ENCODE assay signal across 7 mouse cellular contexts in the genomic region with DNA sequence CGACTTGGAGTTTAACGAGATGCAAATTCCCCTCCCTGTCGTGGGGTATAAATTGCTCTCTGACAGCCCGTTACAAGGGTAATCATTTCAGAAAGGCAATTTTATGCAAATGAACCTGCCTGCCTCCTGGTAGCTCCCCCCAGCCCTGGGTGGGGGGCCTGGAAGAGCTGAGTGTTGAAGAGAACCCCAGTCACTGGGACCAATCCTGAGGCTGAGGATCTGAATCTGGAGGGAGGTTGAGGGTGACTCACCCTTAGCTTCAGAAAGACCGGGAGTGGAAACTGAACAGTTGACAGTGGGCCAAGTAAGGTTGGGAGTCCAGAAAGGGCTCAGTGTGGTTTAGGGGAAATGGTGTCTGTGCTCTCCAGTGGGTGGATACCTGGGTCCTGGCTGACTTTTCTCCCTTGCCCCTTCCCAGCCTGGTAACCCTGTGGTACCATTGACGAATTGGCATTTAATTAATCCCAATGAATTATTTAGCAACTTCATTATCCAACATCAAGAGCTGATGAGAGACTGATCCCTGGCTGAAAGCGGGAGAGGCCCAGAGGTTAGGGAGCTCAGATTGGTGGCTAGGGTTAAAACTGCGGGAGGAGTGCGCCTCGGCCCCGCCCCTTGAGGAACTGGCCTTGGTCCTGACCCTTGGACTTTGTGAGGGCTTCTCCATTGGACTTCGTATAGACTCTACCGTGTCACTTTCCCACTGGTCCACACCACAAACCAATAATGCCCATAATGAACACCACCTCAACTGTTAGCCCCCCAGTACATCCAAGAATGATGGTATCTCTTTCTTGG. TPM values are rescaled to one million over a fixed set of nuclear protein-coding genes. Genes with fewer than 3 reads are reported as not detected.
DNase-seq lines count a peak whose midpoint lies in the region; ATAC-seq and TF ChIP-seq lines count a peak whose summit lies in the region.

No protein-coding gene starts in this region.

- TF ChIP-seq CTCF in brain, embryonic 14.5 days (IDR thresholded peaks at IDR 0.05; ENCODE audit: borderline replicate concordance, extremely low read depth, insufficient read depth, insufficient read length) = no peak

- H3K4me2 ChIP-seq in liver, embryonic 11.5 days = no peak overlapping the region

- no peak overlapping the region for H3K27ac ChIP-seq in hindbrain, embryonic 10.5 days
- H3K27ac ChIP-seq in liver, embryonic 11.5 days (ENCODE audit: low read depth, low read length) = no peak overlapping the region

- no peak for TF ChIP-seq POLR2A in brain, embryonic 14.5 days (IDR thresholded peaks at IDR 0.05; ENCODE audit: borderline replicate concordance, extremely low read depth, insufficient read depth, insufficient read length, poor library complexity, severe bottlenecking)

- peak; percentile 80 for DNase-seq in testis, postnatal 10 days (ENCODE audit: low spot score)
- DNase-seq in testis, postnatal 14 days (ENCODE audit: low spot score) = no peak
- peak; percentile 81 for DNase-seq in brain, embryonic 14.5 days (ENCODE audit: low read depth)
- peak; percentile 71 for DNase-seq in hindbrain, embryonic 10.5 days (ENCODE audit: low spot score)
- DNase-seq in liver, embryonic 11.5 days (ENCODE audit: low spot score) = peak; percentile 70
- peak; percentile 72 for DNase-seq in retina, embryonic 14.5 days (ENCODE audit: low spot score)
- DNase-seq in gastrocnemius, postnatal 25 days = no peak

- WGBS in hindbrain, embryonic 10.5 days = 24% methylated on average over 13 of the region's 13 CpGs
- WGBS in liver, embryonic 11.5 days = 25% methylated on average over 13 of the region's 13 CpGs

- H3K9ac ChIP-seq in liver, embryonic 11.5 days (ENCODE audit: low read depth, low read length) = no peak overlapping the region

- no peaks in the 10 kb centered on the region for H3K9me3 ChIP-seq in hindbrain, embryonic 10.5 days
- H3K9me3 ChIP-seq in liver, embryonic 11.5 days (ENCODE audit: control insufficient read depth, low read length) = no peaks in the 10 kb centered on the region

- H3K36me3 ChIP-seq in hindbrain, embryonic 10.5 days = no peaks in the 10 kb centered on the region
- H3K36me3 ChIP-seq in liver, embryonic 11.5 days (ENCODE audit: control insufficient read depth, insufficient read depth, low read length) = no peaks in the 10 kb centered on the region

- H3K27me3 ChIP-seq in hindbrain, embryonic 10.5 days (ENCODE audit: insufficient read depth, poor library complexity, severe bottlenecking) = peaks cover 95% of the 10 kb centered on the region
- peaks cover 89% of the 10 kb centered on the region for H3K27me3 ChIP-seq in liver, embryonic 11.5 days (replicated peaks; ENCODE audit: control insufficient read depth, insufficient read depth, low read length)

- H3K4me3 ChIP-seq in hindbrain, embryonic 10.5 days = peak overlapping the region; percentile 11; the same call in 1 of the 2 replicates
- no peak overlapping the region for H3K4me3 ChIP-seq in liver, embryonic 11.5 days (ENCODE audit: low read depth, low read length)

- no peak for ATAC-seq in liver, embryonic 11.5 days (replicated peaks; ENCODE audit: low FRiP score)

- peaks cover 55% of the 10 kb centered on the region for H3K4me1 ChIP-seq in hindbrain, embryonic 10.5 days (replicated peaks)
- H3K4me1 ChIP-seq in liver, embryonic 11.5 days (replicated peaks; ENCODE audit: control insufficient read depth, insufficient read depth, low read length) = peaks cover 8% of the 10 kb centered on the region; the same call in 1 of the 2 replicates

RNA-seq across cellular contexts. Expression of gene Nrxn2, which starts 8.4 kb away (rescaled TPM):
- polyA plus RNA-seq in brain, embryonic 14.5 days (2012; rRNA removed) = 159 and 311 TPM in 2 replicates
- polyA plus RNA-seq in hindbrain, embryonic 10.5 days (2016; fragmentation: Nextera tagmentation; extraction: Ambion mirVana) = 4.4 and 13.2 TPM in 2 replicates
- polyA plus RNA-seq in liver, embryonic 11.5 days (2014; fragmentation: Nextera tagmentation; extraction: Ambion mirVana) = 1.1 and 1.6 TPM in 2 replicates
- total RNA-seq in gastrocnemius, postnatal 25 days (2021) = 1 to 10 TPM in 1 of 2 experiments, under 1 TPM in 1; 0.91 to 1.4 TPM

RNA-seq across cellular contexts. Expression of gene Rasgrp2, which starts 27.8 kb away (rescaled TPM):
- 46.0 and 53.1 TPM in 2 replicates for polyA plus RNA-seq in brain, embryonic 14.5 days (2012; rRNA removed)
- 20.5 and 20.7 TPM in 2 replicates for polyA plus RNA-seq in hindbrain, embryonic 10.5 days (2016; fragmentation: Nextera tagmentation; extraction: Ambion mirVana)
- 97.6 and 105 TPM in 2 replicates for polyA plus RNA-seq in liver, embryonic 11.5 days (2014; fragmentation: Nextera tagmentation; extraction: Ambion mirVana)
- 10 to 100 TPM; 16.2 to 16.4 TPM for total RNA-seq in gastrocnemius, postnatal 25 days (2021)

RNA-seq across cellular contexts. Expression of gene Pygm, which starts 42.7 kb away (rescaled TPM):
- polyA plus RNA-seq in brain, embryonic 14.5 days (2012; rRNA removed) = 2.1 and 2.9 TPM in 2 replicates
- 1.3 and 1.9 TPM in 2 replicates for polyA plus RNA-seq in hindbrain, embryonic 10.5 days (2016; fragmentation: Nextera tagmentation; extraction: Ambion mirVana)
- 1.4 and 4.3 TPM in 2 replicates for polyA plus RNA-seq in liver, embryonic 11.5 days (2014; fragmentation: Nextera tagmentation; extraction: Ambion mirVana)
- 1,000 to 10,000 TPM; 5,552 to 6,904 TPM for total RNA-seq in gastrocnemius, postnatal 25 days (2021)

Comparison
In these comparisons a context has a peak if more than half of its experiments do, and no peak if none do; other contexts are left out.
1. DNase-seq: peak in testis, postnatal 10 days (single experiment), brain, embryonic 14.5 days (single experiment), hindbrain, embryonic 10.5 days (single experiment), liver, embryonic 11.5 days (single experiment) and retina, embryonic 14.5 days (single experiment); none in testis, postnatal 14 days (single experiment) and gastrocnemius, postnatal 25 days (single experiment).
2. RNA of gene Nrxn2, which starts 8.4 kb away (polyA plus RNA-seq): 159 to 311 TPM in brain, embryonic 14.5 days; 4.4 to 13.2 TPM in hindbrain, embryonic 10.5 days and 1.1 to 1.6 TPM in liver, embryonic 11.5 days; every median in the first group is over 10 times any median in the second.